Mouse (Mus musculus) olfactory bulb, adult 2 months (tissue): ENCODE measurements around the gene Gk. TPM values are rescaled to one million over a fixed set of nuclear protein-coding genes. Genes with fewer than 3 reads are reported as not detected.

Experiments used
- H3K27ac ChIP-seq: fragments of 200-500 bp; 2 replicates; pipeline ENCODE4 v1.5.1; 2012; ENCODE audit warnings: low read depth, low read length; ENCODE audit not compliant: insufficient read depth
- H3K4me1 ChIP-seq: fragments of 200-500 bp; 2 replicates; pipeline ENCODE4 v1.6.1; 2012; ENCODE audit warnings: low read length; ENCODE audit not compliant: control insufficient read depth, insufficient read depth
- H3K4me3 ChIP-seq: fragments of 200-500 bp; 2 replicates; pipeline ENCODE4 v1.5.1; 2012; ENCODE audit warnings: mild to moderate bottlenecking, low read depth, low read length, moderate library complexity; ENCODE audit not compliant: insufficient read depth
- CTCF ChIP-seq: fragments of 200-500 bp; IDR thresholded peaks from 2 replicates; pipeline ENCODE4 v1.5.1; 2012; ENCODE audit warnings: low read depth, mild to moderate bottlenecking, low read length, moderate library complexity; ENCODE audit not compliant: insufficient read depth
- POLR2A ChIP-seq: fragments of 200-500 bp; IDR thresholded peaks from 2 replicates; pipeline ENCODE4 v1.6.1; 2012; ENCODE audit warnings: mild to moderate bottlenecking, low read depth, low read length, moderate library complexity; ENCODE audit not compliant: insufficient read depth
- WGBS: fragments of 180-500 bp; shearing (Covaris S2); methylation state at CpG from one replicate; pipeline ENCODE4 v1.1.7; 2018; 5-methylcytosine and 5-hydroxymethylcytosine counted together
- polyA plus RNA-seq: library from polyadenylated mRNA; stranded (reverse); fragments of >200 nt; gene quantifications from 2 replicates; pipeline ENCODE4 v1.2.4, GENCODE M21; 2012; ENCODE audit warnings: low replicate concordance; ENCODE audit not compliant: missing spikeins, insufficient read depth, insufficient read length

The Gk gene
- polyA plus RNA-seq, 1 experiment = not detected

GRCm38 (mm10) chrX:85682125-85682524 is 94.5 kb downstream of the Gk start:
- H3K4me3 ChIP-seq = no peak overlapping the region
- TF ChIP-seq POLR2A = no peak
- TF ChIP-seq CTCF = no peak
- H3K27ac ChIP-seq = no peak overlapping the region
- no peaks in the 10 kb centered on the region for H3K4me1 ChIP-seq
- WGBS = 55% methylated on average over 1 of the region's 1 CpGs

- WGBS = 15% methylated on average over 7 of the region's 7 CpGs
- Histone ChIP-seq H3K4me3 (no peak overlapping the region), H3K27ac (no peak overlapping the region), H3K4me1 (no peaks in the 10 kb centered on the region)
- TF ChIP-seq POLR2A (no peak), CTCF (no peak)
Observed at GRCm38 (mm10) chrX:85676808-85677207, 99.8 kb downstream of the Gk start.

Other genes with a start within 250 kb of the Gk start
- not detected in 2 replicates for gene Tab3, start 202.8 kb downstream of the Gk start, polyA plus RNA-seq
- not detected in 2 replicates for gene 5430427O19Rik, start 93.5 kb upstream of the Gk start, polyA plus RNA-seq